Mouse (Mus musculus): ENCODE measurements around the gene Tpk1.
A peak's percentile ranks its signal among the peaks of the same experiment; 100 is the strongest.

The Tpk1 gene

DNA sequence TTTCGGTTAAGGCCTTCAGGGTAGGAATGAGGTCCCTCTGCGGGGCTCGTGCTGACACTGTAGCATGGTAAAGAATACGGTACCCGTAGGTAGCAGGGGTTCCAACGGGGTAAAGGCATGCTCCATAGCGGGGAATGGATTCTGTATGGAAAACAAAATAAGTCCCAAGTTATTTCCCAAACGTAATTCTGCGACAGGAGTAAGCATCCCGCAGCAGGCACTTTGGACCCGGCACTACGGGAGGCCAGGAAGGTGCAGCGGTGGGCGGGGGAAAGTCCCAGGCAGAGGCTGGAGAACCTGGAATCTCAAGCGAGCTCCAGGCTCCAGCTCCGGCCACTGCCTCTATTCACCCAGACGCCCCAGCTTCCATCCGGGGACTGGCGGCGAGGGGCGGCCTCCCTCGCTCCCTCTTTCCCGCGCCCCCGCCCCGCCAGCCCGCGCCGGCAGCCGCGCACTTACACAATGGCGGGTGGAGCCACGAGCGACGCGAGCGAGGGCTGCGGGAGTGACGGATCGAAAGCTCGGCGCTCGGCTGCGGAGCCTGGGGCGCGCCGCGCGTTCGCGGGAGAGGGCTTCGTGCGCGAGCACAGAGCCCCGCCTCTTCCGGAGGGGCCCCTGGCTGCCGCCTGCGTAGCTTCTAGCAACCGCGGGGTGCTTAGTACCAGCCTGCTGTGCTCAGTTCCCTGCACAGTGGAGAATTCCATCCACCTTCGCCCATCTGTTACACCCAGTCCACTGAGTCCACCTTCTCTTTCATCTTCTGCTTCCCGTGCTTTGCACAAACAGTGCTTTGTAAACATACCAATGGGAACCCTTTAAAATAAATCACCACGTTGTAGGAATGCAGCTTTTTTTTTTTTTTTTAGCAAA, at the start of gene Tpk1:
TSS of gene Tpk1 (minus strand) at position 602 of the 870 bp plus-strand sequence.
- peak; percentile 77 for DNase-seq (ENCODE audit: extremely low spot score, low read depth, low spot score)

DNA sequence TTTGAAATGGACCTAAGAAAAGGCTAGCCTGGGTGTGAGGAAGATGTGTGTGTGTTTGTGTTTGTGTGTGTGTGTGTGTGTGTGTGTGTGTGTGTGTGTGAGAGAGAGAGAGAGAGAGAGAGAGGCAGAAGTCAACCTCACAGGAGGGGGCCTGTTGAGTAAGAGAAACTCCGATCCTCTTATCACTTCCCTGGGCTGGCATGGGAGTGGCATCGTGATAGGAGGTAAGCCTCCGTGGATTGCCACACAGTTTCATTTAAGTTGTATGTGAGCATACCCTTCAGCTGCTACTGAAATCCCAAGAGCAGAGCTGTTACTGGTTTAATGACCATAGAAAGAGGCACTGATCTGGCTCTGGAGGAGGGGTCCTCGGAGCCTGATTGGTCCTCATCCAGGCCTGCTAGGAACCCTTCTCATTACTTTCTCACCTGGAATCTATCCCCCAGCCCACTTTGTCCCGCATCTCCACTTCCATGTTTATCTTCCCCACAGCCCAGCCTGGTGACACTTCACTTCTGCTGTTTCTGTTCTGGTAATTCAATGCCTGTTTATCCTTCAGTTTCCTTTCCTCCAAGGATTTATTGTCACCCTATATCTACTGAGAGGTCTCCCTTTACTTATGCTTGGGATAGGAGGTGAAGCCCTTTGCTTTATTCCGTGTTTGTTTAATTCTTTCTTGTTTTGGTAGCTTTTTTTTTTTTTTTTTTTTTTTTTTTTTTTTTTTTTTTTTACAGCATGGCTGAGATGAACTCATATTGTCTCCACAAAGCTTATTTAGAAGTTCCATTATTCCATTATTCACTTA, 36.9 kb upstream of the Tpk1 start:
- no peak for DNase-seq (ENCODE audit: extremely low spot score, low read depth, low spot score)

DNA sequence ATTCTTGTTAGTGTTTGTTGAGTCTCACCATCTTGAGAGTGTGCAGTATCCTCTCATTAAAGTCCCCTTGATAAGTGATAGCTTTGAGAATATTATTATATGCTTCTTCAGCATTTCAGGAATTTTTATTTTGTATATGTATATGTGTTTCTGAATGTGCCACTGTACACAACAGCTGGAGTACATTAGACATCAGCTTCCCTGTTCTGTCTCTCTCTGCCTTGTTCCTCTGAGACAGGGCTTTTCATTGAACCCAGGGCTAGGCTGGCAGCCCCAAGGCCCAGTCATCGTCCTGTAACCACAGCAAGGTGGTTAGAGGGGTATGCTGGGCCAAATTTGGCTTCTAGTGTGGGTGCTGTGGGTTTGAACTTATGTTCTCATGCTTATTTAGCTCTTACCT, 25.8 kb upstream of the Tpk1 start:
- no peak for DNase-seq (ENCODE audit: extremely low spot score, low read depth, low spot score)

DNA sequence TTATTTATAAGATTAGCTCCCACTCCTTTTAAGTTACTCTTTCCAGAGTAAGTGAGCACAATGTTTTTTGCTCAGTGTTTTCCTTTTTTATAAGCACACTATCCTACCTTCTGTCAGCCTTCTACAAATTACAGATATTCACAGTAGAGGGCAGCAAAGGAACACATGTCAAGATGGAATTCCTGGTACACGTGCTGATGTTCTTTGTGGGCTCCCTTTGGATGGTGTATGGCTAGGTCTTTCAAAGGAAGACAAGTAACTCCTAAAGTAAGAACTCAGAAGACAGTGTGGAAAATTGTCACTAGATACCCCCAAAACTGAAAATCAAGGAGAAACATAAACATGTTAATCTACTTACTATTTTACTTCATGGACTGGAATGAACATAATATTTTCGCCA, 19.9 kb upstream of the Tpk1 start:
- DNase-seq (ENCODE audit: extremely low spot score, low read depth, low spot score): no peak

DNA sequence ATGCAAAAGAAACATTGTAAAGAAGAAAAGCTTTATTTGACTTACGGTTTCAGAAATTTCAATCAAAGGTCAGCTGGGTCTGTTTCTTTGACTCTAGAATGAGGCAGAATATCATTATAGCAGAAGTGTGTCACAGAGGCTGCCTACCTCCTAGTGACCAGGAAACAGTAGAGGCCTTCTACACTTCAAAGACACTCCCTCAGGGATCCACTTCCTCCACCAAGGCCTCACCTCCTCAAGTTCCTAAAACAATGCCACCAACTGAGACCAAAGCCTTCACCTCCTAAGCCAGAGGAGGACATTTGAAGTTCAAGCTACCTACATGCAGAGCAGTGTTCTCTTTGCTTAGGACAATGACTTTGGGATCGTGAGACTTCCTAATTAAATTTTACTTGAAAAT, 16.5 kb upstream of the Tpk1 start:
- no peak for DNase-seq (ENCODE audit: extremely low spot score, low read depth, low spot score)

DNA sequence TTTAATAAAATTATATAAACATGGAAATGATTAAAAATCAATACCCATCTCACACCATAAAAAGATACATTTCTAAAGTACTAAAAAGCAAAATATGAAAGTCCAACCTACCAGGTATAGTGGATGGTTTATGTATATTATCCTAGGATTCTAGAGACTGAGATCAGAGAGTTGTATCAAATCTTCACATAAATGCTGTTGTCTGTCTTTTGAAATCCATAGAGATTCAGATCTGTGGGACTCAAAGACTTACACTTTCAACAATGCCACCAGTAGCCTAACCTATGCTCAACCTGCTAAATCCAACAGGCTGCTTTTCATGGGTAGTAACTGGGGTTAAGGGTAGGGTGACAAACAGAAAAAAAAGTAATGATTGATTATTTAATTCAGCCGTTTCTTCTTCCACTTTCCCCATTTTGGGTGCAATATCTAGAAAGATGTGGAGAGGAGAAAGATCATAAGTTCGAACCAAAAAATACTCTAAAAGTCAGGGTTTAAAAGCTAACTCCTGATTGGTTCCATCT, 12.7 kb upstream of the Tpk1 start:
- DNase-seq (ENCODE audit: extremely low spot score, low read depth, low spot score): no peak

DNA sequence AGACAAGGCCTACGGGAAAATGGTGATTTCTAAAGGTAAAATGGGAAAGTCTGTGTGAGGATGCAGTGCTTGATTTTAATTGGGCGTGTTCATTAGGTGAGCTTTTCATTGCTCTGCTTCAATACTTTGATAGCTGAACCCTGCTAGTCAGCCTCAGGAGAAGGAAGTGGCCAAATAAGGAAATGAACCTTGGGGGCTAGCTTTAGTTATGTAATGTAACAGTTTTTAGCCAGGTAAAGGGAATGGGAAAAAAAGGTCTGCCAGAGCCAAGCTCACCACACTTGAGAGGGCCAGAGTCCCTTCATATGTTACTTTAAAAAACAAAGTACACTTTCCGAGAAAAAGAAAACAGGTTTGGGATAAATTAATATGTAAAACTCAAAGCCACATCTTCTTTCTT, 11.5 kb upstream of the Tpk1 start:
- DNase-seq (ENCODE audit: extremely low spot score, low read depth, low spot score): no peak

DNA sequence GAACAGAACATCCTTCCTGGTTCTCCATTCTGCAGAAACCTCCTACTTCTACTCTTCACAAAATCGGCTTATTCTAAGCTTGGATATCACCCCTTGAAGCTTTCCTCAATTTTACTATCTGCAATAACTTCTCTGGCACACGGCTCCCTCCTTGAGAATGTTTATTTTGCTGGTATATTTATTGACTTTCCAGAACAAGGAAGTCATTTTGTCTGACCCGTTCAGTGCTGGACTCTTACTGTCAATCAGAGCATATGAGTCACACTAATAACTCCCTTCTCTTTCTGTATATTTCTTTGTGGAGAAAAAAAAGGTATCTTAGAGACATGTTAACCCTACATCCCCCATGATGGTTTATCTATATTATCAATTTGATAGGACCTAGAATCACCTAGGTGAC, 10.1 kb upstream of the Tpk1 start:
- DNase-seq (ENCODE audit: extremely low spot score, low read depth, low spot score): no peak

DNA sequence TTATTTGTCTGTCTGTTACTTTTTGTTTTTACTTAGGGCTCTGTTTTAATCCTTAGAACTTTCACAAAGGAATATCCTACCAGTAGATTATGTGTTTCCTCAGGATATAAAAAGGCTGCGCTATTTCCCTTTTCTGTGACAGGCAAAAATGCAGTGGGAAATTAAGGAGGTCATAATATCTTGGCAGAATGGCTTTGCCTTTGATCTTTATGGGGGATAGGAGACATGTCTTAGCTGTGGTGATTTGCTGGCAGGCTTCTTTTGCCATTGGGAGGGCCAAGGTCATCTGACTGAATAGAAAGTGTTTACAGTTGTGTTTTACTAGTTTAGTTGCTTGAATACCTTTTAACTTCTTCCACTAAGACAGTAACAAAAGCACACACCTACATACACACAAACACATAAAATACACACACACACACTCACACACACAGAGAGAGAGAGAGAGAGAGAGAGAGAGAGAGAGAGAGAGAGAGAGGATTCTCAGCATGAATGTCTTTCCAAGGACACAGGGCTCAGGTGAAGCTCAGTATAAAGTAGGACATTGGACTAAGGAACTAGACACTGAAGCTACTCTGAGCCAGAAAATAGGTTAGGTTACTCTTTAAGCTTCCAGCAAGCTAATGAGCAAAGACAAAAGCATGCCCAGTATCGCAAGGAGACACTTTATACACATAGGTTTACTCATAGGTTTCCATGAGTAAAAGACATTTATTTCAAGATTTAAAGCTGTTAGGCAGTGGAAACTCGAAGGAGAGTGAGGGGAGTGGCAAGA, 9.1 kb upstream of the Tpk1 start:
- DNase-seq (ENCODE audit: extremely low spot score, low read depth, low spot score): no peak

DNA sequence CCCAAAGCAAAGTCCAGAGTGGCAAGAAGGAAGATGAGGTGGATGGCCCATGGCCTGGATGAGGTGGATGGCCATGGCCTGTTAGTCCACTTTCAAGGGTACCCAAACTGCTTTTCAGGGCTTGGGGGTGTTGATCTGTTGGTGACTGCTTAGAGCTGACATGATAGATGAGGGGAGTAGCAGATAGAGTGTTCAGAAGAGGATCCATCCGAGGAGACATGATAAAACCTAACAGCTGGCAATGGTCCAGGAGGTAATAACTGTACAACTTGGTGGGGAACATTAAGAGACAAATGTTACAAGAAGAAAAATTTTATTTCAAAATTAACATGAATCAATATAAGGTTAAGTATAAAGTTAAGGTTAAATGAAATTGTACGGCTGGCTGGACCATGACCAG, 4.9 kb upstream of the Tpk1 start:
- DNase-seq (ENCODE audit: extremely low spot score, low read depth, low spot score): no peak

DNA sequence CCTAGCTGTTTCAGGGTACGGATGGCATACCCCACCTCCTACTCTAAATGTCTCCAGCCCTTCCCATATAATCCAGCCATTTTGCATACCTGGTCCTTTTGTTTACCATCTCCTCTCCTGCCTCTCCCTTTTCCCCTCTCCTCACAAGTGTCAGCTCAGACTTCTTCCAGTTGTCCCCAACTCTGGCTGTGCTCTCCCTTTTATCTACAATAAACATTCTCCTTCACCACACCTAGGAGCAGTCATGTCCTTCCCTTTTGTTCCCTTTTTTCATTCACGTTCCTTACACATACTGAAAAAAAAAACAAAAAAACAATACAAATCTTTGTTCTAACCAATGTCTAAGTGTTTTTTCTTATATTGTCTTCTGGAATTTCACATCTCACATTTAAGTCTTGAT, 1.6 kb upstream of the Tpk1 start:
- no peak for DNase-seq (ENCODE audit: extremely low spot score, low read depth, low spot score)

DNA sequence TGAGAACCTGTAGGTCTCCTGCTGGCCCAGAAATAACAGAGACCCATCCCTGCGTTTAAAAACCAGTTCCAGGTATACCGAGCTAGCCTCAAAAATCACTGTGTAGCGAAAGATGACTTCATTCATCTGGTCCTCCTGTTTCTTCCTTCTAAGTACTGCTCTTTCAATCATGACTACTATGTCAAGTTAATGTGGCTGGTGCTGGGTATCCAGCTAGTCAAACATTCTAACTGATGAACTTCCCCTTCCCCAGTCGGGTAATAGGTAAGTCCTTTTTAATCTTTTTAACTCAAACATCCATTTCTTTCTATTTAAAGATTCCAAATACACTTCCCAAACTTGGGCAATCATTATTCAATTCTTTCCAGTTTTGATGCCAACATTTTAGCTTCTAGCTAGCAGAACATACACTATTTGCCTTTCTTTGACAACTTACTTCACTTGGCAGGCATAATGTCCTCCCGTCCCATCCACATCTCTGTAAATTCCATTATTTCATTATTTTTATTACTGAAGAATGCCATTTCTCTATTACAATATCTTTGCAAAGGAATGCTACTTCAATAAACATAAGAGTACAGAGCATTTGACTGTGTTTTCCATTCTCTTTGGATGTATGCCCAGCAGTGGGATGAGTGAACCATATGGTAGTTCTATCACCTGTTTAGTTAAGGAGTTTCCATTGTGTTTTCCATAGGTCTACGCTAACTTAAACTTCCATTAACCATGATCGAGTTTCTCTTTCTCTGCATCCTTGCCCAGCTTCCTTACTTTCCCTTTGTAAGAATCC, 728 bp upstream of the Tpk1 start:
- no peak for DNase-seq (ENCODE audit: extremely low spot score, low read depth, low spot score)

DNA sequence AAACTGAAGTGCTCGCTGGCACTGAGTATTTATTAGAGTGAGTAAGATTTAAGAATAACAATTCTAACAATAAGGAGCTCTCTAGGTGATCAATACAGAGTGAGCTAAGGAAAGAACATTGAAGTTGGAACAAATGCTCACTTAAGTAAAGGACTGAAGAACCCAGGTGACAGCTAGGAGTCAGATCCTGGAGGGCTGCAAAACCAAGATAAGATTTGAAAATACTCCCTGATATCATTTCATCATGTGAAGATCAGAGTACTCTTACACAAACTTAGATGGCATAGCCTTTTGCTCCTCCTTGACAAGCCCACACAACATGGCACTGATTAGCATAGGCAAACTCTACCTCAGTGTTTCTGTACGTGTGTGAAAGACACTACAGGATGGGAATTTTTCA, 4.3 kb downstream of the Tpk1 start:
- no peak for DNase-seq (ENCODE audit: extremely low spot score, low read depth, low spot score)

DNA sequence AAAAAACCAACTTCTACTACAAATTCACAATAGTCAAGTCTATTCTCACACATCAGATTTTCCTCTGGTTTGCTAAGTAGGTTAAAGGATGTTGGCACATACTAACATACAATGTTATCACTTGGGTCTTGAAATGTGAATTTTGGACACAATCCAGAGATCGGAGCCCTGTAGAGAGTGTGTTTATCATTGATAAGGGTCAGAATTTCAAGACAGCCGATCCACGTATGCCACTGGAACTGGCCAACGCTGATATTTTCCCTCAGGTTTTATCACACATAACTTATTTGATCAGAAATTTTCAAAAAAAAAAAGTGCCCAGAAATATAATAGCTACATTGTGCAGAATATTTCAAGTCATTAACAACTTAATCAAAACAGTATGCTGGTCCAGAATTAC, 7.8 kb downstream of the Tpk1 start:
- DNase-seq (ENCODE audit: extremely low spot score, low read depth, low spot score): no peak

DNA sequence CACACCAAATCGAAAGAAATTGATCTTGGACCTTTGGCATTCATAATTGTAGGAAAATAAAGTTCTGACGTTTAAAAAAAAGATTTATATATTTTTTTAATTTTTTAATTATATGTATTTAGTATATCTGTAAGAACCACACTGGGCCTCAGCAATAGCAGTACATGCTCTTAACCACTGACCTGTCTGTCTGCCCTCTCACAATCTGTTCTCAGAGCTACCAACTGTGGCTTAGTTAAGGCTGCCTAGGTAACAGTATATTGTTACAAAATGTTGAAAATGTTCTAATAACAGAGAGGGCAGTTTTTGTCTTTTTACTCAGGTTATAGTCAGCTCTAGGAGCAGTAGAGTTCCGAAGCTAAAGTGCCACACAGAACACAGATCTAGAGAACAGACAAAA, 8.2 kb downstream of the Tpk1 start:
- no peak for DNase-seq (ENCODE audit: extremely low spot score, low read depth, low spot score)

DNA sequence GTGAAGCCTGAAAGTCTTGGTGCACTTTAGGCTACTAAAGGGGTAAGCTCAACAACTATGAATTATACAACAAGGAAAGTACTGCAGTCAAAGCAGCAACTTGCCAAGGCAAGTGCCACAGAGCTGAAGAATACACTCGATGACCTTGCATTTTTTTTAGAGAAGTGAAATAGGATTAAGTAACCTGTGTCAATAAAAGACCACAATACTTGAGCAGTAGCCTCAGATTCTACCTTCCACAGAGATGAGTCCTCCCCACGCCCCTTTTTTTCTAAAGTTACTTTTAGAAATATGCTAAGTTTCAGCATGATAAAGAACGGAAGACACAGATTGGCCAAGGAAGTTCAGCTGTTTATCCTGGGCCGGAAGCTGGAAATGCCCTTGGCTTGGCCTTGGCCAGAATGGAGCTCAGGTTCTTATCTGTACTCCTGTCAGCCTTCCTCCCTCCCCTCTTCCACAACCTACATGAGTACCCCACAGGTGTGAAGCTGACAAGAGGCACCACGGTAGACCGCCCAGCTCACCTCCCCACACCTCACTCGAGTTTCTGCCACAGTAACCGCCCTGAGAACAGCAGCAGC, 11.1 kb downstream of the Tpk1 start:
- no peak for DNase-seq (ENCODE audit: extremely low spot score, low read depth, low spot score)

DNA sequence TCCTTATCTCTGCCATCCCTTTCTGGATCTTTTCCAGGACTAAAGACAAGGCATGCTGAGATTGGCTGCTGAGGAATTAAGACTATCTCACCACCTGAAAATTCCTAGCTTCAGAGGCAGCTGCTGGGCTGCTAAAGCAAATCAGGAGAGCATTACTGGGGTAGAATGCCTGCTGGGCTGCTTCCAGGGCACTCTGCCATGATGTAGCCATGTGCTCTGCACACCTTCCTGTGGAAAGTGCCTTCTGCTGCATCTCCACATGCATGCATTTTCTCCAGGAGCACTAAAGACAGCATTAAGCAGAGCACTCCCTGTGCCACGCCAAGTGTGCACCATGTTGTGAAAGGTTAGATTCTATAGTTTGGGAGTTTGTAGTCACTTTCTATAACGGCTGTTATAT, 16.6 kb downstream of the Tpk1 start:
- no peak for DNase-seq (ENCODE audit: extremely low spot score, low read depth, low spot score)

DNA sequence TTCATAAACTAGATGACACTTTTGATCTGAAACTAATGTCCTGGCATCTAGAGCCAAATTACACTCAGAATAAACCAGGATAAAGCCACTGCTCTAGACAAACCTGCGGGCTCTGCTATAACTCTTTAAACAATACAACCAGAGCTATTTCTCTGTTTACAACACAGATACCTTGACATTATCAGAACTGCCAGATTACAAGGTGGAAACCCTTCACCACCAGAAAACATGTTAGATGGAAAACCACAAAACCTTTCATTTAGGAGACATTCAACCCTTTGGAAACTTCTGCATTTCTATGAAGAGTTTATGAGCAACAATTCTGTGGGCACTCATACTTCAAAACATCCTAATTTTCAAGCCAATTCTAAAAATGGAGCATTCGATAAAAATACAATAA, 20.4 kb downstream of the Tpk1 start:
- no peak for DNase-seq (ENCODE audit: extremely low spot score, low read depth, low spot score)

DNA sequence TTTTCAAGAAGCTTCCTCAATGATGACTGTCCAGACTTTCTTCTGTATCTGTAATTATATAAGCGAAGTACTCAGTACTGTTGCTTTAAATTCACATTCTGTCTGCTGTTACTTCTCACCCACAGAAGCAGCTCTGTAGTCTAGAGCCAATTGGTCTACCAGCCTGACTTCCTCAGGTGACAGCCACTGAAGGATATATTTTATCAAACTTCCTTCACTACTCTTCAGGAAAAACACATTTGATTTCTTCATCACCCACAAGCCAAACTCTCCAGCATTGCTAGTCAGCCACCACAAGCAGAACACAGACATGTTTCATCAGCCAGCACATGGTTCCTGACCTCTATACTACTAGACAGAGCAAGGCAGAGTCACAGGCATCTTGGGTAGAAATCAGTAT, 21.0 kb downstream of the Tpk1 start:
- DNase-seq (ENCODE audit: extremely low spot score, low read depth, low spot score): no peak

DNA sequence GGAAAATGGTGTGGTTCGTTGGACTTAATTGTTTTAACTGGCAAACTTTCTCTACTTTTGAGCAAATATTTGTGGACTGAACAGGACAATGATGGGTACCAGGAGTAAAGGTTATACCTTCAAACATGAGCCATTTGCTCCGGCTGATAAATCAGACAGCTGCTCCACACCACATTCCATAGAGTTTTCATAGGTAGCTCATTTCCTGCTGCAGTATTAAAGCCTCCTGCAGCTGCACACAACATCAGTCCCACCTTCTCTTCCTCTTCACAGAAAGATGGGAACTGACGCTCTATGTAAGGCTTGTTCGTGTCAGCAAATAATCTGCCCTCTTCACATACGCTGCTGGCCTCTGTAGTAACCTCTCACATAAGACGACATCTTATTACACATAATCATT, 22.4 kb downstream of the Tpk1 start:
- DNase-seq (ENCODE audit: extremely low spot score, low read depth, low spot score): no peak
